Mouse (Mus musculus) induced T-regulatory cell, adult 2 months (primary cell): ENCODE measurements around the gene Klk4.

ENCODE experiments used
- DNase-seq: peaks from one replicate; pipeline ENCODE4 v3.0.0-alpha.2; 2012; ENCODE audit warnings: low read depth

Klk4 gene

GRCm38 (mm10) chr7:43880912-43881311 is at the start of gene Klk4:
Gene Klk4, plus strand, starts transcription at chr7:43881160.
- no peak for DNase-seq

DNA sequence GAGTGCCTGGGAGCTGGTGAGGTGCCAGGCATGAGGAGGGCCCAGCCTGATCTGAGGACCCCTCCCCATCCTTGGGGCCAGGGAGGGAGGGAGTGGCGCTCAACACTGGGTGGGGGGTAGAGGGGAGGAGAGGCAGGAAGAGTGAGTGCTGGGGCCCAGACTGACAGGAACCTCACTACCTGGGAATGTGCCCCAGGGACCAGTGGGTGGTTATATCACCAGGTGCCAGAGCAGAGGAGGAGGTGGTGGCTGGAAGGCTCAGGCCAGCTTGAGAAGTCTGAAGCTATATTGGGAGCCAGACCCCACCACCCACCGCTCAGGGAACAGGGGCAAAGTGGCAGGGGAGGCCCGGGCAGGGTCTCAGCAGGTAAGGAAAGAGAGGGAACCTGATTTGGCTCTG is 39.3 kb upstream of the Klk4 start, which contains the start of gene Klk5:
Gene Klk5, plus strand, starts transcription at position 271 of the 400 bp plus-strand sequence.
- DNase-seq, result no peak

DNA sequence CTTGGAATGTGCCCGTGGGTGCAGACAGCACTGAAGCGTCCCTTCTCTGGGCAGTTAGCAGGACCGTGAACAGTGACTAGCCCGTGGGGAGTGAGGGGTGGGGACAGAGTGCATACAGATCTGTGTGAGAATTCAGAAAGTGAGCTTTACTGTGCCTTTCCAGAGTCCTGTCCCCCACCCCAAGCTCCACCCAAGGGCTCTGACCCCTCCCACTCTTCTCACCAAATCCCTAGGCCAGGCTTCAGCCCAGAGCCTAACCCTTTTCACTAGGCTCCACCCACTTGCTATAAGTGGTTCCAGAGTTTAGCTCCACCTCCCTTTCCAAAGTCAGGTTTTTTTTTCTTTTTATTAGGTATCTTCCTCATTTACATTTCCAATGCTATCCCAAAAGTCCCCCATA is 37.2 kb upstream of the Klk4 start:
- no peak for DNase-seq

GRCm38 (mm10) chr7:43851616-43852015 is 29.3 kb upstream of the Klk4 start:
- no peak for DNase-seq

GRCm38 (mm10) chr7:43854642-43855380 is 26.1 kb upstream of the Klk4 start:
- DNase-seq, result no peak

- DNase-seq, result no peak
These were observed 25.3 kb upstream of the Klk4 start for GRCm38 (mm10) chr7:43855709-43856108.

- no peak for DNase-seq
These were observed 24.7 kb upstream of the Klk4 start for GRCm38 (mm10) chr7:43856307-43856706.

GRCm38 (mm10) chr7:43857501-43857900 is 23.5 kb upstream of the Klk4 start:
- no peak for DNase-seq

DNA sequence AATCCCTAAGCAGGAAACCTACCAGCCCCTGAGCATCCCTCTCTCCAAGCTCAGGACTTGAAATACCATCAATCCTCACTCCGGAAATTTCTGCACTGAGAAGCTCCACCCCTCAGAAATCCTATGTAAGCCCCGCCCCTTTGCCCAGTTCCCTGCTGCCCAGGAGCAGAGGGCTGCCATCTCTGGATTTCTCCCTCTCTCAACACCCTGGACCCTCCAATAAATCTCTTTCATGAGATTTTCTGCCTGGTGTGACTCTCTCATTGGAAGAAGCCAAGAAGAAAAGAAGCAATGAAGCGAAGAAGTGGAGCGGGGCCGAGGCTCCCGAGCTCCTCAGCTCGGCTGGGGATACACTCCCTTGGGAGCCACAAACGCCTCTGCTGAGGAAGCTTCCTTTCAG is 20.5 kb upstream of the Klk4 start:
- DNase-seq, result no peak

DNA sequence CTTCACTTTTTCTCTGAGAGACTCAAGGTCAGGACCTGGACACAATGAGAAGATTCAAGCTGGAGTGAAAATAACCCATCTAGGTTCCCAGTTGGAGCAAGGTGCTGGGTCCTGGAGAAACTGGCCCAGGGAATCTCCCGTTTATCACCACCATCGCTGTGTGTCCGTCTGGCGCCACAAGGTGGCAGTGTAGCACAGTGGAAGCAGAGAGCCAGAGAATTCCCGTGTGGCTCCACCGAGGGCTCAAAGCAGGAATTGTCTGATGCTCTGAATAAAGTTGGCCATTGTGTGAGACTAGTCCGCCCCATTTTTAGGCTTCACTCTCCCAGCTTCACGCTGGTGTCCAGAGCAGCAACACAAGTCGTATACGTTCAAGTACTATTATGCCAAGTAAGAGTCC is 7.7 kb upstream of the Klk4 start:
- peak; percentile 52 for DNase-seq

GRCm38 (mm10) chr7:43873674-43874073 is 7.3 kb upstream of the Klk4 start:
- DNase-seq, result no peak

GRCm38 (mm10) chr7:43874868-43875375 is 6.0 kb upstream of the Klk4 start:
- DNase-seq, result no peak

GRCm38 (mm10) chr7:43876444-43876843 is 4.5 kb upstream of the Klk4 start:
- DNase-seq, result no peak

DNA sequence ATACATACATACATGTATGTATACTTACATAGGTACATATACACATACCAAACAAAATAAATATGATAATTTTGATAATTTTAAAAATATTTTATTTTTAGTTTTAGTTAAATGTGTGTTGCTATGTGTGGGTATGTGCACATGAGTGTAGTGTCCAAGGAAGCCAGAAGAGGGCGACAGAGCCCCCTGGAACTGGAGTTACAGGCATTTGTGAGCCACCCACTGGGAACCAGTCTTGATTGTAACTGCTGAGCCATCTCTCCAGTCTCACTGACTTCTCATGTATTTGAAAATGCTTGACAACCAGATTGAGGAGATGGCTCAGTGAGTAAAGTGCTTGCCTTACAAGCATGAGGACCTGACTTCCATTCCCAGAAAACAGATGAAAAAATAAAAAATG is 2.7 kb upstream of the Klk4 start:
- no peak for DNase-seq

DNA sequence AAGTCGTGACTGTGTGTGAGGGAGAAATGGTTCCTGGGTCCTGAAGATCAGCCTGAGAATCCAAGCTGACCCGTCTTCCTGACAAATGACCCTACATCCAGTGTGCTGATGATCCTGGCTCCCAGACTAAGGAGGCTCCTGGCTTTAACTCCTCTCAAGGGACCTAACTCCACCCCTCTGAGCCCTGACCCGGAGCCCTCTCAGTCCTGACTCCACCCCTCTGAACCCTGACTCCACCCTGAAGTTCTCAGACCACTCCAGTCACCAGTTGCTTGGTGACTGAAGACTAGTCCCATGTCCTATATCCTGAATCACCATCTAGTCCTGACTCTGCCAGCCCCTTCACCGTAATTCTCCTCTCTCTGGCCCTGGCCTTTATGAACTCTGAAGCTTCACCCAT is 1.4 kb downstream of the Klk4 start:
- DNase-seq, result no peak

- no peak for DNase-seq
These were observed 1.9 kb downstream of the Klk4 start for GRCm38 (mm10) chr7:43882811-43883210.

GRCm38 (mm10) chr7:43883547-43883946 is 2.6 kb downstream of the Klk4 start:
- peak; percentile 58 for DNase-seq

DNA sequence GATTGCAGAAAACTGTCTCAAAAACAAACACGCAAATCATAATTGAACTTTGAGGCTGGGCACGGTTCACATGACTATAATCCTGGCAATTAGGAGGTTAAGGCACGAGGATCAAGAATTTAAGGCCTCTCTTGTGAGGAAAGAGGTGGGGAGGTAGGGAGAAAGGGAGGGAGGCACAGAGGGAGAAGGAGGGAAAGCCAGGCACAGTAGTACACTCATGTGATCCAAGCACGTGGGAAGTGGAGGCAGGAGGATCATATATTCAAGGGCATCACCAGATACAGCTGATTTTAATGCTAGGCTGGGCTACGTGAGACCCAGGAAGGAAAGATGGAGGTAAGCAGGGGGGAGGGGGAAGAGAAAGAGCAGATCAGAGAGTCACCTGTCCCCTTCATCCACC is 10.4 kb downstream of the Klk4 start:
- no peak for DNase-seq

DNA sequence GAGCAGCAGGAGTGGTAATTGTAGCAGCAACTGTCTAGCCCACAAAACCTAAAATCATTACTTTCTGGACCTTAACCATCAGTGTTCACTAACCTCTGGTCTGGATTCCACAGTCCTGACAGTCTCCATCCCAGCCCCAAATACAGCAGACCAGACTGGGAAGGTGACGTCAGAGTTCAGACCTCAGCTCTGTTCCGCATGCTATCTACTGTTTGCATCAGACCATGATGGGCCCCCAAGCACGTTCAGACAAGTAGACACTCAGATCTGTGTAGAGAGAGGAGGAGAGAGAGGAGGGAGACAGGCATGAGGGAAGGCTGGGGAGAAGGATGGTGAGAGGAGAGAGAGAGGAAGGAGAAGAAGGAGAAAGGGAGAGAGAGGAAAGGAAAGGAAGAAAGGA is 10.8 kb downstream of the Klk4 start:
- no peak for DNase-seq

- DNase-seq, result peak; percentile 82
These were observed 13.9 kb downstream of the Klk4 start for GRCm38 (mm10) chr7:43894836-43895235.

- DNase-seq, result no peak
These were observed 33.9 kb downstream of the Klk4 start for GRCm38 (mm10) chr7:43914821-43915220.

DNA sequence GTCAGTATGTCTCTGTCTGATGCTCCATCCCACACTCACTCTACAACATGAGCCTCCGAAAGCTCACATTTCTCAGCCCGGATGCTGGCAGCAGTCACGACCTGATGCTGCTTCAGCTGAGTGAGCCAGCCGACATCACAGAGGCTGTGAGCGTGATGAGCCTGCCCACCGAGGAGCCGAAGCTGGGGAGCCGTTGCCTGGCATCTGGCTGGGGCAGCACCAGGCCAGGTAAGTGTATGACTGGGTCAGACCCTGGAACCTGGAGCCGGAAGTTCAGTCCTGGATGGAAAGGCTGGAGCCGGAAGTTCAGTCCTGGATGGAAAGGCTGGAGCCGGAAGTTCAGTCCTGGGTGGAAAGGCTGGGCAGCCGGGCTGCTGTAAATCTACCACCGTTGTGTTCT is 37.5 kb downstream of the Klk4 start:
- DNase-seq, result no peak

DNA sequence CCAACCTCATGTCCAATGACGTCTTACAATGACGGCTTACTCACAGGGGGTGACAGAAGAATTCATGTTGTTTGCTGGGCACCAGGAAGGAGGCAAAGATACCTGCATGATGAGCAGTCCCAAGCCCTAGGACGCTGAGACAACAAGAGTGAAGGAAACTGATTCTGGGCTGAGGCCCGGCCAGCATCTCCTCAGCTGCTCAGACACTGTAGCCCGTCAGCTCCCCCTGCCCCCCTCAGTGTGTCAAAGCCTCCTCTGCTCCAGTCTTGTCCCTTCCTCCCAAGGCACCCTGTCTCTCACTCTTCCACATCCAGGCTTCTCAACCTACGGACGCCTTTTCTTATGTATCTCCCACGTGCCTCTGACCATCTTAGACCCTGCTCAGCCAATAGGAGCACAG is 37.9 kb downstream of the Klk4 start:
- no peak for DNase-seq
